Mouse (Mus musculus): Measurements from ENCODE around the gene Cep131.
A peak's percentile ranks its signal among the peaks of the same experiment; 100 is the strongest.

Cep131 gene

DNA sequence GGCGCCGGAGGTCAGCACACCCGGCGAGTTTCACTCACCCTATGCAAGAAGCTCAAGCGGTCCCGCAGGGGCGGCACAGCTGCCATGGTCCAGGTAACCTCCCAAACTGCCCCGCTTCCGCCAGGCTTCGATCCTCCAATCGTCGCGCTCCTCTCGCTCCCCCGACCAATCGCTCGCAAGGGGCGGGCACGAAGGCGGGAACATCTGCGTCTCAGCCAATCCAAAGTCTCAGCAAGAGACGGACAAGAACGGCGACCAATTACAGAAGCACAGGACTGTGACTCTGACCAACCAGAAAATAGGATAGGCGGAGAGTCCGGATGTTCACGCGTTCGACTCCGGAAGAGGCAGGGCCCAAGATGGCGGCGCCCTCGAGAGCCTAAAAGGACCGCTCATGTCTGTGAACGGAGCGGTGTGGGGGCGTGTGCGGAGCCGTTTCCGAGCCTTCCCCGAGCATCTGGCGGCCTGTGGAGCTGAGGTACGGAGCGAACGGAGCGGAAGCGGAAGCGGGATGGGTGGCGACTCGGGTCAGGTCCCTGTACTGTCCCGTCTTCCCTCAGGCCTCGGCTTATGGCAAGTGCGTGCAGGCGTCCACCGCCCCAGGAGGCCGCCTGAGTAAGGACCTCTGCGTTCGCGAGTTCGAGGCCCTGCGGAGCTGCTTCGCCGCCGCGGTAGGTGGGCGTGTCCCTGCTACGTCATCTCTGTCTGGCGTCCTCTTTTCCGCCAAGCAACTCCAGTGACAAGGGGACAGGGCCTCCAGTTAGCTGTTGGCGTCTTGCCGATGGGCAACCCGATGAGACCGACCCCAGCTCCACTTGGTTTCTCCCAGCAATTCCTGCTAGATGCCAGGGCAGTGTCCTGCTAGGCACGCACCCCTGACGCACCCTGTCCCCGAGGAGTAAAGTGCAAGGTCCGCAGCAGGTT is 12.2 kb upstream of the Cep131 start, which contains the start of the genes Tepsin and Ndufaf8:
Tepsin (minus strand) TSS at position 144 of the 924 bp plus-strand sequence.
Ndufaf8 (plus strand) TSS at position 341 of the 924 bp plus-strand sequence.
- DNase-seq (ENCODE audit: low spot score in 2 of 2) = peak; percentile 98 to 100

DNA sequence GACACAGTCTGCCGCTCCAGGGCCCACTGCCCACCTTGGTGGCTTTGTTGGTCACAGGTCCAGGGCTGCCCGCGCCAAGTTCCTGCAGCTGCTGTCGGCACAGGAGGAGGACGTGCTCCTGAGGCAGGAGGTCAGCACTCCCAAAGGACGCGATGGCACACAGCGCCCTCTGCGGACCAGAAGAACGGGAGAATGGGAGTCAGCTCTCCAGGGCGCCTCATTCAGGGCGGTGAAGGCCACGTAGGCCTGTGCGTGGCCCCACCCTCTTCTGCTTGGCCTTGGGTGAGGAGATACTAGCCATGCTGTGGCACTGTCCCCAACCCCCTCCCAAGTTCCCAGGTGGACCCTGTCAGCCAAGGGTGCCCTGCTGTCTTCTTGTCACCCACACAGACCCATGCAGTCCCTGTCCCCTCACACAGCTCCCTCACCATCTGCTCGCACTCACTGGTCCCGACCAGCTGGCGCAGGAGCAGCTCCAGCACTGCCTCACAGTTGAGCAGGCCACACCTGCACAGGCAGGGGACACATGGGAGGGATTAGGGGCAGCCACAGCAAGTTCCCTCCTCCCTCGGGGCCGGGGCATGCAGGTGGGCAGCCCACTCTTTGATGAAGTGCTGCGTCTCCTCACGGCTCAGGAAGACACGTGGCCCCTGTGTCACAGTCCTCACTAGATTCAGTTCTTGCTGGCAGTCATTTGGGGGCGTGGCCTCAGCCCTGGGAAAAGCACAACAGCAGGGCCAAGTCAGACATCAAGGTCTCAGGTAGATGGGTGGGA is 6.4 kb upstream of the Cep131 start:
- no peak for DNase-seq (ENCODE audit: low spot score in 2 of 2)

DNA sequence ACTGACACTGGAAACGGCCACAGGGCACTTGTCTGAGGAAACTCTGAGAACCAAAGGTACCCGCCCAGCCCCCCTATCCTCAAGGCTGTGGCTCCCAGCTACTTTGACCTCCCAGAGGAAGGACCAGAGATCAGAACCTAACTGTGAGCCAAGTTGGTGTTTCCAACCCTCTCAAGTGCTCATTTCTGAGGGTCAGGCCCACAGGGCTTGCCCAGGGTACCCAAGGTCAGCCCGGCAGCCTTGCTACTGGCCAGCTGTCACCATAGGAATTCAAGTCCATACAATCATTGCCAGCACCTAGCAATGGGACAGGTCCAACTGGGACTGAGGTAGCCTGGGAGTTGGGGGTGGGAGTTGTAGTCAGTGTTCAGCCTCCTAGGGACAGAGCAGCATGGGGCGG is 4.0 kb upstream of the Cep131 start:
- DNase-seq (ENCODE audit: low spot score in 2 of 2) = no peak

- no peak for DNase-seq (ENCODE audit: low spot score in 2 of 2)
Measured at GRCm38 (mm10) chr11:120085891-120086627, 568 bp downstream of the Cep131 start.

DNA sequence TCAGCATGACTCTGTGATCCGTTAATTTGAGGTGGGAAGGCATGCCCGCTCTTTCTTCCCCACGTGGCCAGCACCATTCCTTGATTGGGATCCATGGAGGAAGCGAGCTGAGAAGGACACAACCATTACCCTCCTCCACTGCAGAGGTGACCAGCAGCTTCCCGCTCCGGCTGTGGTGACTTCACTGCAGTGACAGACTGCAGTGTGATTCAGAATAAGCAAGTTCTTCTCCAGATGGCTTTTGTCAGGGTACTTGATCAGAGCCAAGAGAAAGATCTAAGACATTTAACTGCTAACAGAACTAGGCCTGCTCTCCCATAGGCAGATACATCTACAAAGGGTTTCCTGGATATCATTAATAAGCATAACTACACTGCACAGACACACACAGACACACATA is 6.3 kb downstream of the Cep131 start:
- no peak for DNase-seq (ENCODE audit: low spot score in 2 of 2)

GRCm38 (mm10) chr11:120076191-120076590 is 10.4 kb downstream of the Cep131 start:
- DNase-seq (ENCODE audit: low spot score in 2 of 2) = no peak

DNA sequence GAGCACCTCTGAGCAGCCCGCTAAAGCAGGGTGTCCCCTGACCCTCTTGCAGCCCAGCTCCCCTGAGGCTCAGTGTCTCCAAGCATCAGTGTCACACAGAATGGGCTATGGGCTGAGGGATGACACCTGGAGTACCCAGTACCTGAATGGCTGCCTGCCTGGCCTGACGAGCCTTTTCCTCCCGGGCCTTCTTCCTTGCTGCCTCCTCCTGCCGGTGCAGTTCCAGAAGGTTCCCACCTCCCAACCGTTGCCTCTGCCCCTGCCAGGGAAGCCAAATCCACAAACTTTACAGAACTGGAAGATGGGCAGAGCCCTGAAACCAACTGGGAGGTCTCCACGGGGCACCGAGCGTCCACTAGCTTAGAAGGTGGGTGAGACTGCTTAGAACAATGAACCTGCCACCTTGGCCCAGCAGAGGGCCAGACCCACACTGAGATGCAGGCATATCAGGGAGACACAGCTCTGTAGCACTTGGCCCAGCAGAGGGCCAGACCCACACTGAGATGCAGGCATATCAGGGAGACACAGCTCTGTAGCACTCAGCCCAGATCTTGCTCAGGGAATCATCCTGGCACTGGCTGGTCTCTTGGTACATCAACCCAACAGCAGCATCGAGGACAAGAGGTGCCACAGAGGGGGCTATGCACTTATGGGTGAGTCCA is 13.5 kb downstream of the Cep131 start:
- no peak for DNase-seq (ENCODE audit: low spot score in 2 of 2)

GRCm38 (mm10) chr11:120071731-120072320 is 14.8 kb downstream of the Cep131 start:
- no peak for DNase-seq (ENCODE audit: low spot score in 2 of 2)

- DNase-seq (ENCODE audit: low spot score in 2 of 2) = no peak
Measured at GRCm38 (mm10) chr11:120071065-120071464, 15.6 kb downstream of the Cep131 start.

DNA sequence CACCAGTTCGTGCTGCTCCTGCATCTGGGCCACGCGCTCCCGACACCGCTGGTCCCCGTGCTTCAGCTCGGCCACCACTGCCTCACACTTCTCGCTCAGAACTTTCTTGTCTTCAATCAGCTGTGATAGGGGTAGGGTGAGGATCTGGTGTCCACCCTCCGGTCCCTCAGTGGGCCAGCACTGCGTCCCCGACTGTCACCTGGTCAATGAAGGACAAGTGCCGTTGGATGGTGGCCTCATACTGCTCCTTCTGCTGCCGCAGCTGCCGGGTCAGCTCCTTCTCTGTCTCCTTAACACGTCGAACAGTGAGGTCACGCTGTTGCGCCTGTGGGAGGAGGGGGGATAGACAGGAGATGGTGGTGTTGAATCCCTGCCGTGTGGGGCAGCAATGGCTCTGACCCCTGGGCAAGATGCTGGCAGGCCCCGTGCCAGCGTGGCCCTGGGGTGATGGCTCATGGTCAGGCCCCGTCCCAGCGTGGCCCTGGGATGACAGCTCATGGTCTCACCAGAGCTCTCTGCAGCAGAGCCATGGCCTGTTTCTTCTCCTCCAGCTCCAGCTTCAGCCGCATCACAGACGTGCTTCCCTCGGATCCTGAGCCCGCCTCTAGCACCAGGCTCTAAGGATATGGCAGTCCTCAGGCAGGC is 16.2 kb downstream of the Cep131 start:
- DNase-seq (ENCODE audit: low spot score in 2 of 2) = no peak

GRCm38 (mm10) chr11:120069261-120069660 is 17.4 kb downstream of the Cep131 start:
- no peak for DNase-seq (ENCODE audit: low spot score in 2 of 2)

- no peak for DNase-seq (ENCODE audit: low spot score in 2 of 2)
Measured at GRCm38 (mm10) chr11:120067834-120068233, 18.8 kb downstream of the Cep131 start.

DNA sequence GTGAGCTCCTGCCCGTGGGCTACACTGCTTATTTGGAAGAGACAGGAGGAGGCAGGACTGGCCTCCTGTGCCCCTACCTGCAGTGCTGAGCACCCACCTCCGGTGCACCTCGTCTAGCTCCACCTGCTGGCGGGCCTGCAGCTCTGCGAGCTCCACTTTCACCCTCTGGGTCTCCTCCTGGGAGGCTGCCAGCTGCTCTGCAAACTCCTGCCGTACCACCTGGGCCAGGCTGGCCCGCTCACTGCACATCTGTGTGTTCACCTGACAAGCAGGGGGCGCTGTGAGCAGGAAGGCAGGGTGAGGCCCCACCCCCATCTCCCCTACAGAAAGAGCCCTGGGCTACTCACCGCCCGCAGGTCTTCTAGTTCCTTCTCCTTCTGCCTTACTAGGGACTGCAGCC is 21.3 kb downstream of the Cep131 start:
- DNase-seq (ENCODE audit: low spot score in 2 of 2) = peak in 1 of 2 experiments; percentile 55

DNA sequence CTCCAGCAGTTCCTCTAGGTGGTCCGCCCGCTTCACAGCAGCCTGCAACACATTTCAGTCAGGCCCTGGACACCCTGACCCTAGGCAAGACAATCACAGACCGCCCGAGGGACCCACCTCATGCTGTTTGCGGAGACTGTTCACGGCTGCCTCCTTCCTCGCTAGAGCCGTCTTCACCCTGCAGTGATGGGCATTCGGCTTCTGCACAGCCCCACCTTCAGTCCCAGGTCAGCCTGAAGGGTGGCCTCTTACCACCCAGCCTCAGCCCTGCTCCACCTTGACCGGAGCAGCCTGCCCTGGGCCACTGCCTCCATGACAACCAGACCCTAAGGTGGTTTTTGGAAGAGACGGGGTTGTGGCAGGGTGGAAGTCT is 22.0 kb downstream of the Cep131 start:
- DNase-seq (ENCODE audit: low spot score in 2 of 2) = no peak

DNA sequence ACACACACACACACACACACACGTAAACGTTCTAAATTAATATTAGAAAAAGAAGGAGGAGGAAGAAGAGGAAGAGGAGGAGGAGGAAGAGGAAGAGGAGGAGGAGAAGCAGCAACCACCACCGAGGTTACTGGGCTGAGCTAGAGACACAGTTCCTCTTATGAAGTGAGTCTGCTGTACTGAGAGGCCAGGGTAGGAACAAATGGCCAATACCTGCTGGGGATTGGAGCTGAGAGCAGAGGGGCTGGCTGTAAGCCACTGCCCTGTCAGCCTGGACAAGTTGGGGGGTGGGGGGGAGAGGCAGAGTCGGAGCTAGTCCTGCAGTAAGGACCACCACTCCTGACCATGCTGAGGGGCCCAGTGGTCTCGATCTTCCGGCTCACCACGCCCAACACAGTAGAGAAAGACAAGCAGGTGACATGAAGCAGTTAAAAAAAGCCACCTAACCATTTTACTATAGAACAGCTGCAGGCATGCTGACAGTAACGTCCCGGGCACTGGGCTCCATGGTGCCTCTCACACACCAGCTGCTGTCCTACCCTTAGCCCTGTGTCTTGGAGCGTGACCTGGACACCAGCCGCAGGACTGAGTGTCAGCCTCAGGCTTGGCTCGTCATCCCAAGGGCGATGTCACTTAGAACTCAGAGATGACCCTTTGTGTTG is 22.5 kb downstream of the Cep131 start:
- DNase-seq (ENCODE audit: low spot score in 2 of 2) = no peak

- DNase-seq (ENCODE audit: low spot score in 2 of 2) = no peak
Measured at GRCm38 (mm10) chr11:120063326-120063725, 23.3 kb downstream of the Cep131 start.

- DNase-seq (ENCODE audit: low spot score in 2 of 2) = no peak
Measured at GRCm38 (mm10) chr11:120060634-120061033, 26.0 kb downstream of the Cep131 start.

GRCm38 (mm10) chr11:120055953-120056732 is 30.5 kb downstream of the Cep131 start:
- no peak for DNase-seq (ENCODE audit: low spot score in 2 of 2)

DNA sequence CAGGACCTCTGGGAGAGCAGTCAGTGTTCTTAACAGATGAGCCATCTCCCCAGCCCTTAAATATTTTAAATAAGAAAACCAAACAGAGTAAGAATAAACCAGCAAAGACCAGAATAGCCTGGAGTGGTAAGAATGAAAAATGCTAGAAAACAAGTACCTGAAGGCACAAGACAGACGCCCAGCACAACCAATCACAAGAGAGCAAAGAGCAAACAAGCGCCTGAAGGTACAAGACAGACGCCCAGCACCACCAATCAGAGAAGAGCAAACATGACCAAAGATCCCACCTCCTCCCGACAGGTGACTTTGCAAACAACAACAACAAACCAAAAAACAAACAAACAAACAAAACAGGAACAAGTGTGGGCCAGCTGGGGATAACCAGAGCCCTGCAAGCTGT is 32.8 kb downstream of the Cep131 start:
- DNase-seq (ENCODE audit: low spot score in 2 of 2) = no peak
